Mouse (Mus musculus) kidney, postnatal 0 days (tissue): Measurements from ENCODE around the gene Alkbh7. TPM values are rescaled to one million over a fixed set of nuclear protein-coding genes. Genes with fewer than 3 reads are reported as not detected.
A peak's percentile ranks its signal among the peaks of the same experiment; 100 is the strongest.

ENCODE experiments used
- ATAC-seq: fragments of 200-750 bp; cut with Nextera tagmentation; replicated peaks from 2 replicates; pipeline ENCODE4 v1.8.0; 2017; ENCODE audit warnings: low read depth, moderate number of reproducible peaks, moderate TSS enrichment, moderate library complexity; ENCODE audit not compliant: low FRiP score
- DNase-seq: peaks from one replicate; pipeline ENCODE4 v3.0.0-alpha.2; 2016; ENCODE audit warnings: low spot score
- H3K27ac ChIP-seq: fragments of 300-500 bp; sonication (generic); 2 replicates; pipeline ENCODE4 v1.5.1; 2014; ENCODE audit warnings: mild to moderate bottlenecking
- H3K27me3 ChIP-seq: fragments of 300-500 bp; sonication (generic); 2 replicates; pipeline ENCODE4 v1.6.1; 2014; ENCODE audit warnings: low read length, mixed read lengths; ENCODE audit not compliant: insufficient read depth
- H3K36me3 ChIP-seq: fragments of 300-500 bp; sonication (generic); 2 replicates; pipeline ENCODE4 v1.6.1; 2014; ENCODE audit warnings: low read length, mixed read lengths; ENCODE audit not compliant: insufficient read depth
- H3K4me1 ChIP-seq: fragments of 300-500 bp; sonication (generic); replicated peaks from 2 replicates; pipeline ENCODE4 v1.6.1; 2014; ENCODE audit warnings: antibody characterized with exemption, low read length, mixed read lengths; ENCODE audit not compliant: insufficient read depth
- H3K4me2 ChIP-seq: fragments of 300-500 bp; sonication (generic); 2 replicates; pipeline ENCODE4 v1.6.1; 2014; ENCODE audit warnings: mild to moderate bottlenecking, low read length, moderate library complexity, mixed read lengths
- H3K4me3 ChIP-seq: fragments of 300-500 bp; sonication (generic); replicated peaks from 2 replicates; pipeline ENCODE4 v1.5.1; 2014; ENCODE audit warnings: low read depth, low read length
- H3K9ac ChIP-seq: fragments of 300-500 bp; sonication (generic); 2 replicates; pipeline ENCODE4 v1.6.1; 2014; ENCODE audit warnings: low read depth, low read length
- H3K9me3 ChIP-seq: fragments of 300-500 bp; sonication (generic); replicated peaks from 2 replicates; pipeline ENCODE4 v1.6.1; 2016; ENCODE audit warnings: low read length, inconsistent platforms, mixed read lengths
- CTCF ChIP-seq: IDR thresholded peaks from 2 replicates; pipeline ENCODE4 v1.5.1; 2016; ENCODE audit warnings: antibody characterized with exemption, low read depth, mild to moderate bottlenecking, moderate library complexity
- WGBS: fragments of 180-500 bp; shearing (Covaris S2); extraction: QIAGEN DNeasy Blood & Tissue Kit; methylation state at CpG from one replicate; pipeline ENCODE4 v1.1.7; 2014; 5-methylcytosine and 5-hydroxymethylcytosine counted together
- polyA plus RNA-seq: library from polyadenylated mRNA; unstranded; fragments of >200 nt; fragmentation: Nextera tagmentation; extraction: Ambion mirVana; gene quantifications from 2 replicates; pipeline ENCODE4 v1.2.1, GENCODE M21; 2015

The Alkbh7 gene
- polyA plus RNA-seq, 1 experiment from 2014 or later: 65.7 TPM

GRCm38 (mm10) chr17:57032854-57033253 is 35.7 kb downstream of the Alkbh7 start:
- Histone ChIP-seq H3K4me3 (no peak overlapping the region), H3K4me2 (no peak overlapping the region), H3K27me3 (no peaks in the 10 kb centered on the region), H3K9me3 (no peaks in the 10 kb centered on the region), H3K27ac (no peak overlapping the region; the same call in 1 of the 2 replicates), H3K36me3 (peaks cover 3% of the 10 kb centered on the region; the same call in 1 of the 2 replicates), H3K4me1 (peaks cover 13% of the 10 kb centered on the region; the same call in 1 of the 2 replicates), H3K9ac (no peak overlapping the region)
- DNase-seq (no peak), ATAC-seq (no peak)
- WGBS: 84% methylated on average over 4 of the region's 4 CpGs
- no peak for TF ChIP-seq CTCF

GRCm38 (mm10) chr17:57038978-57039377 is 41.8 kb downstream of the Alkbh7 start:
- Histone ChIP-seq H3K27ac (no peak overlapping the region), H3K9ac (no peak overlapping the region), H3K36me3 (no peaks in the 10 kb centered on the region), H3K4me1 (no peaks in the 10 kb centered on the region), H3K4me2 (no peak overlapping the region), H3K27me3 (no peaks in the 10 kb centered on the region), H3K9me3 (no peaks in the 10 kb centered on the region), H3K4me3 (no peak overlapping the region)
- TF ChIP-seq CTCF: peak; percentile 43; the same call in 1 of the 2 replicates
- DNase-seq (no peak), ATAC-seq (no peak)
- WGBS: 51% methylated on average over 8 of the region's 8 CpGs

- H3K4me2 ChIP-seq: no peak within 1 kb of the TSS
- no peak within 1 kb of the TSS for H3K4me3 ChIP-seq
- no peaks in the 10 kb centered on the region for H3K9me3 ChIP-seq
- no peaks in the 10 kb centered on the region for H3K27me3 ChIP-seq
- no peak within 1 kb of the TSS for H3K27ac ChIP-seq
- no peak for DNase-seq
- TF ChIP-seq CTCF: no peak
- H3K9ac ChIP-seq: no peak within 1 kb of the TSS
- H3K4me1 ChIP-seq: no peaks in the 10 kb centered on the region
- WGBS: 82% methylated on average over 8 of the region's 8 CpGs
- ATAC-seq: no peak
- H3K36me3 ChIP-seq: no peaks in the 10 kb centered on the region
Measured at GRCm38 (mm10) chr17:57041554-57041953, 44.4 kb downstream of the Alkbh7 start, which contains the start of gene Slc25a41. Slc25a41 (minus strand) TSS chr17:57041654.

GRCm38 (mm10) chr17:57047406-57047805 is 50.3 kb downstream of the Alkbh7 start:
- no peak overlapping the region for H3K4me3 ChIP-seq
- peaks cover 5% of the 10 kb centered on the region for H3K36me3 ChIP-seq
- 51% methylated on average over 5 of the region's 5 CpGs for WGBS
- TF ChIP-seq CTCF: no peak
- H3K27ac ChIP-seq: no peak overlapping the region
- H3K4me1 ChIP-seq: no peaks in the 10 kb centered on the region
- ATAC-seq (peak; percentile 25), DNase-seq (no peak)
- H3K27me3 ChIP-seq: no peaks in the 10 kb centered on the region
- H3K9me3 ChIP-seq: no peaks in the 10 kb centered on the region
- H3K4me2 ChIP-seq: no peak overlapping the region
- no peak overlapping the region for H3K9ac ChIP-seq

GRCm38 (mm10) chr17:57048816-57049215 is 51.7 kb downstream of the Alkbh7 start:
- H3K4me3 ChIP-seq: no peak overlapping the region
- no peaks in the 10 kb centered on the region for H3K4me1 ChIP-seq
- no peaks in the 10 kb centered on the region for H3K27me3 ChIP-seq
- no peak overlapping the region for H3K4me2 ChIP-seq
- H3K36me3 ChIP-seq: peaks cover 11% of the 10 kb centered on the region
- no peak overlapping the region for H3K27ac ChIP-seq
- WGBS: 90% methylated on average over 3 of the region's 3 CpGs
- H3K9me3 ChIP-seq: no peaks in the 10 kb centered on the region
- no peak overlapping the region for H3K9ac ChIP-seq
- TF ChIP-seq CTCF: no peak
- ATAC-seq (no peak), DNase-seq (no peak)

Other genes with a start within 250 kb of the Alkbh7 start
- 8.7 and 11.8 TPM in 2 replicates for gene Nrtn, start 239.8 kb upstream of the Alkbh7 start, polyA plus RNA-seq
- 37.3 and 38.8 TPM in 2 replicates for gene Dus3l, start 232.6 kb upstream of the Alkbh7 start, polyA plus RNA-seq
- 0.59 and 0.71 TPM in 2 replicates for gene Prr22, start 227.1 kb upstream of the Alkbh7 start, polyA plus RNA-seq
- gene Rfx2, start 166.3 kb upstream of the Alkbh7 start, polyA plus RNA-seq: 1.6 and 2.1 TPM in 2 replicates
- not detected in 2 replicates for gene Acsbg2, start 122.9 kb upstream of the Alkbh7 start, polyA plus RNA-seq
- gene 1700061G19Rik, start 121.9 kb upstream of the Alkbh7 start, polyA plus RNA-seq: 0.11 and 0.13 TPM in 2 replicates
- 27.4 and 29.1 TPM in 2 replicates for gene Mllt1, start 61.9 kb upstream of the Alkbh7 start, polyA plus RNA-seq
- gene Acer1, start 15.2 kb upstream of the Alkbh7 start, polyA plus RNA-seq: not detected in 2 replicates
- 145 and 149 TPM in 2 replicates for gene Clpp, start 7.0 kb upstream of the Alkbh7 start, polyA plus RNA-seq
- gene Pspn, start 2.7 kb downstream of the Alkbh7 start, polyA plus RNA-seq: 0.55 TPM in 1 of 2 replicates, not detected in the other
- 46.7 and 50.3 TPM in 2 replicates for gene Gtf2f1, start 13.9 kb downstream of the Alkbh7 start, polyA plus RNA-seq
- 0.38 TPM in 1 of 2 replicates, not detected in the other for gene Gm17949, start 14.1 kb downstream of the Alkbh7 start, polyA plus RNA-seq
- gene Khsrp, start 34.2 kb downstream of the Alkbh7 start, polyA plus RNA-seq: 35.6 and 36.2 TPM in 2 replicates
- not detected in 2 replicates for gene Slc25a41, start 44.3 kb downstream of the Alkbh7 start, polyA plus RNA-seq
- gene Crb3, start 61.8 kb downstream of the Alkbh7 start, polyA plus RNA-seq: 82.4 and 90.9 TPM in 2 replicates
- 10.2 and 10.7 TPM in 2 replicates for gene Slc25a23, start 62.5 kb downstream of the Alkbh7 start, polyA plus RNA-seq
- gene Dennd1c, start 81.2 kb downstream of the Alkbh7 start, polyA plus RNA-seq: 4.2 and 5.1 TPM in 2 replicates
- 15.4 and 16.4 TPM in 2 replicates for gene Tubb4a, start 90.4 kb downstream of the Alkbh7 start, polyA plus RNA-seq
- 6.1 and 6.8 TPM in 2 replicates for gene Tnfsf9, start 108.0 kb downstream of the Alkbh7 start, polyA plus RNA-seq
- 0.28 TPM in 1 of 2 replicates, not detected in the other for gene Cd70, start 152.4 kb downstream of the Alkbh7 start, polyA plus RNA-seq
- gene Tnfsf14, start 196.8 kb downstream of the Alkbh7 start, polyA plus RNA-seq: 0.08 and 0.09 TPM in 2 replicates
- gene C3, start 230.8 kb downstream of the Alkbh7 start, polyA plus RNA-seq: 2.0 and 2.9 TPM in 2 replicates